Mouse (Mus musculus) duodenum, adult 2 months (tissue): ENCODE results near the gene Pigg. TPM values are rescaled to one million over a fixed set of nuclear protein-coding genes. Genes with fewer than 3 reads are reported as not detected.

ENCODE experiments used
- polyA plus RNA-seq: library from polyadenylated mRNA; depleted of rRNA; stranded (reverse); fragments of >200 nt; gene quantifications from 2 replicates; pipeline ENCODE4 v1.2.3, GENCODE M21; 2012; ENCODE audit warnings: low replicate concordance; rRNA removed

The Pigg gene
- polyA plus RNA-seq: 3.5 and 4.2 TPM in 2 replicates

DNA sequence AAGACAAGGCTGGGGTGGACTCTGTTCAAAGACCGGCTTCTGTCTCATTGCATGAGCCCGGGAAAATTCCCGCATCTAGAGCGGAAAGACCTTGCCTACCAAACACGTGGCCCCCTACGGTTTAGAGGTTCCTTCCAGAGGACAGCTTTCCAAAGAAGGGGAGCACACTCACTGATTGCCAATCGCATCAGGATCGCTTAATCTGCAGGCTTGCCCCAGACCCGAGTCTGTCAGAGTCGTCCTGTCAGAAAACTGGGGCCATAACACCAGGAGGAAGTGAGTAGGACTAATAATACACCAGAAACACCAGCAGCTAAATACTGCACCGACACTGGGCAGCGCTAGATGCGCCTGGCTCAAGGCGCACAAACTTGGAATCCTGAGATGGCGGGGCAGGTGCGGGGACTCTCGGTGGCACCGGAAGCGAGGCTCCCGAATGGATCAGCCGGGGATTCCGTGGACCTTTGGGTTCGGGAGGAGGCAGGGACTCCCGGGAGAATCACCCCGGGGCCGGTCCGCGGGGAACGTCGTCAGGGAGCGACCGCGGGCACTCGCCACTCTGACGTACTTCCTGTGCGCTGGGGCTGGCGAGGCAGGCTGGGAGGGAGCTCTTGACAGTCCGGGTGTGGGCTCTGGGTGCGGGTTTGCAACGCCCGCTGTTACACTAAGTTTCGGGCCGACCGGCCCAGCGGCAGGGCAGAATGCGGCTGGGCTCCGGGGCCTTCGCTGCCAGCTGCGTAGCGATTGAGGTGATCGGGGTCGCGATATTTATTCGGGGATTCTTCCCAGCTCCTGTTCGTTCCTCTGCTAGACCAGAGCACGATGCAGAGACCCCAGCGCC is at the start of gene Pigg:
Gene Pigg, plus strand, starts transcription at position 386 of the 841 bp plus-strand sequence.

DNA sequence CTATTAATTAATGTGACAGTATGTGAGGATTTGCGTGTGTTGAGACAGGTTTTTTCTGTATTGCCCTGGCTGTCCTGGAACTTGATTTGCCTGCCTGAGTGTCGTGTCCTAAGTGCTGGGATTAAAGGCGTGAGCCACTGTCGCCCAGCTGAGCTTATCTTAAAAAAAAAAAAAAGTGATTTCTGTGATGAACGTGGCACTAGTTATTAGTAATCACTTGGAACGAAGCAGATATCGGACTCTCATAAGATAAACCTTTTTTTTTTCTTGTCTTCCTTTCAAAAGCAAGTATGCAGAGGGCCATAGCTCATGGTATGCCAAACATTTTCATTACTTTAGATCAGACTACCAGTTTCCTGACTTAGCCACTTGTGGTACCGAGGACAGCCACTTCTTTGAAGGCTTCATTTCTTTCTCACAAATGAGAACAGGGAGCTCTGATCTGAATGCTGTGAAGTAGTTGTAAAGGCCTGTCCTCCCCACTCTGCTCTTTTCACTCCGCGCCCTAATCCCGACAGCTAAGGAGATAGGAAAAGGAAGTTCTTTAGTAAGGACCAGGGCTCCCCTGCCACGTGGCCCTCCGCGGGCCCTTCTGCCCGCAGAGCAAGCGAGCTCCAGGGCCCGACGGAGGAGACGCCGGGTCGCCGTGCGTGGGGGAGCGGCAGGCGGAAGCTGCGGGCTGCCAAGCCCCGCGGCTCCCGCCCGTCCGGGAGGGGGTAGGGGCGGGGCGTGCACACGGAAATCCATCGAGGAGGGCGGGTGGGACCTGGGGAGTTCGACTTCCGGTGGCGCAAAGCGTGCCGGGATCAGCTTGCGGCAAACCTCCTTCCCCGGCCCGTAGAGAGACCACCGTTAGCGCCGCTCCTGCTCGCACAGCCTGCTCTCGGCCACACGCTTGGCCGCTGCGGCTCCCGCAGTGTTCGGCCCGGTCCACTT is 44.0 kb upstream of the Pigg start, which contains the start of gene Dr1:
Gene Dr1, plus strand, starts transcription at position 771 of the 936 bp plus-strand sequence.

DNA sequence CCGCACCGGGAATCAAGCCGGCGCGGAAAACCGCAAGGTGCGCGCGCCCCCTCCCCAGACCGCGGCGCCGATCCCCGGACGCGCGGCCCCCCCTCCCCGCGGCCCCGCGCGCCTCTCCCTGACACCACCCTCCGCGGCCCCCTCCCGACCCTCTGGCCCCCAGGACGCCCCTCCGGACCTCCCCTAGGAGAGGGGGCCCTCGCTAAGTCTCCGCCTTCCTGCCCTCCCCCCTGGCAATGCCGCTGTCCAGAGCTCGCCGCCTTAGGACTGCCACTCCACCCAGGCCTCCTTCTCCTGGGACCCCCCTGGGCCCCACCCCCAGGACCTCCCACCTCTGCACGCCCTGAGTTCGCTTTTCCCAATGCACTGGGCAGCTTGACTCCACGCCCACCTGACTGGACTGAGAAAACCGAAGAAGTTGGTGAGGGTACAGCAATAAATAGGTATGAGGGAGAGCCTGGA is 55.5 kb downstream of the Pigg start, which contains the start of gene Gm42517:
Gene Gm42517, minus strand, starts transcription at position 52 of the 462 bp plus-strand sequence.

DNA sequence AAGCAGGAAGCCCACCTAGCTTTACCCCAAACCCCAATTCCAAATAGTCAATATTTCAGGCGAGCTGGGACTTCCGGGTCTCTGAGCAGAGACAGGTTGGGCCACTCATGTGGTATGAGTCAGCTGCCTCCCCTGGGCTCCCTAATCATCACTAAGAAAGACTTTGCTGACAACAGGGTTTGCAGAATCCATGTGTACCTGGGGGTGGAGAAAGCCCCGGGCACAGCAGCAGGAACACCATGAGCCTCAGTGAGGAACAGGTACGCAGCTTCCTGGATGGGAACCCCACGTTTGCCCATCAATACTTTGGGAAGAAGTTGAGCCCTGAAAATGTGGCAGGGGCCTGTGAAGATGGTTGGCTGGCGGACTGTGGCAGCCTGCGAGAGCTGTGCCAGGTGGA is 75.8 kb downstream of the Pigg start, which contains the start of gene Pde6b:
Gene Pde6b, plus strand, starts transcription at position 191 of the 400 bp plus-strand sequence.

Other genes with a start within 250 kb of the Pigg start
- gene Mtf2, start 246.9 kb upstream of the Pigg start, polyA plus RNA-seq: 1.9 and 2.8 TPM in 2 replicates
- gene Tmed5, start 180.0 kb upstream of the Pigg start, polyA plus RNA-seq: 27.7 and 59.5 TPM in 2 replicates
- 0.08 TPM in 1 of 2 replicates, not detected in the other for gene Ccdc18, start 179.7 kb upstream of the Pigg start, polyA plus RNA-seq
- 10.6 and 12.5 TPM in 2 replicates for gene Dr1, start 43.7 kb upstream of the Pigg start, polyA plus RNA-seq
- gene Gm42517, start 55.3 kb downstream of the Pigg start, polyA plus RNA-seq: 0.60 and 1.6 TPM in 2 replicates
- gene Pde6b, start 75.8 kb downstream of the Pigg start, polyA plus RNA-seq: not detected in 2 replicates
- gene Atp5k, start 121.8 kb downstream of the Pigg start, polyA plus RNA-seq: 53.7 and 61.7 TPM in 2 replicates
- gene Mfsd7a, start 136.3 kb downstream of the Pigg start, polyA plus RNA-seq: 5.6 and 8.4 TPM in 2 replicates
- 4.3 and 7.0 TPM in 2 replicates for gene Pcgf3, start 148.6 kb downstream of the Pigg start, polyA plus RNA-seq
- 0.23 and 0.49 TPM in 2 replicates for gene Cplx1, start 237.4 kb downstream of the Pigg start, polyA plus RNA-seq